Comparison of ENCODE assay signal across 8 mouse cellular contexts in genomic region chr10:46057362-46058198, GRCm38 (mm10).
DNase-seq lines count a peak whose midpoint lies in the region; ATAC-seq and TF ChIP-seq lines count a peak whose summit lies in the region.

No protein-coding gene starts in this region.

- H3K27ac ChIP-seq in intestine, embryonic 14.5 days (ENCODE audit: low read depth): no peak overlapping the region
- H3K27ac ChIP-seq in intestine, embryonic 16.5 days (ENCODE audit: low read length): no peak overlapping the region
- H3K27ac ChIP-seq in cortical plate, adult 2 months (ENCODE audit: insufficient read depth, low read length): no peak overlapping the region
- H3K27ac ChIP-seq in hindbrain, embryonic 12.5 days: no peak overlapping the region
- H3K27ac ChIP-seq in neural tube, embryonic 11.5 days (ENCODE audit: low read depth, low read length): no peak overlapping the region

- intact Hi-C loops in left cerebral cortex, postnatal 14 days (cut with DNase I): no loop called here

- TF ChIP-seq POLR2A in cortical plate, adult 2 months (IDR thresholded peaks at IDR 0.05; ENCODE audit: extremely low read depth, insufficient read depth, low read length): no peak

- TF ChIP-seq CTCF in cortical plate, adult 2 months (IDR thresholded peaks at IDR 0.05; ENCODE audit: extremely low read depth, insufficient read depth, low read length): peak; percentile 46; the same call in 1 of the 2 replicates

- H3K4me1 ChIP-seq in intestine, embryonic 14.5 days (replicated peaks; ENCODE audit: control insufficient read depth, insufficient read depth, low read length): no peaks in the 10 kb centered on the region
- H3K4me1 ChIP-seq in intestine, embryonic 16.5 days (ENCODE audit: control insufficient read depth, insufficient read depth, low read length): no peaks in the 10 kb centered on the region
- H3K4me1 ChIP-seq in cortical plate, adult 2 months (ENCODE audit: control insufficient read depth, insufficient read depth, low read length): no peaks in the 10 kb centered on the region
- no peaks in the 10 kb centered on the region for H3K4me1 ChIP-seq in hindbrain, embryonic 12.5 days
- no peaks in the 10 kb centered on the region for H3K4me1 ChIP-seq in neural tube, embryonic 11.5 days (ENCODE audit: control insufficient read depth, insufficient read depth, low read length)

- H3K4me2 ChIP-seq in intestine, embryonic 14.5 days (ENCODE audit: low read length): no peak overlapping the region
- no peak overlapping the region for H3K4me2 ChIP-seq in intestine, embryonic 16.5 days (ENCODE audit: low read depth, low read length)
- no peak overlapping the region for H3K4me2 ChIP-seq in hindbrain, embryonic 12.5 days (replicated peaks)
- no peak overlapping the region for H3K4me2 ChIP-seq in neural tube, embryonic 11.5 days (ENCODE audit: low read depth)

- ATAC-seq in intestine, embryonic 14.5 days (replicated peaks; ENCODE audit: low FRiP score, low TSS enrichment, low read depth): no peak
- ATAC-seq in intestine, embryonic 16.5 days: no peak
- ATAC-seq in hindbrain, embryonic 12.5 days (ENCODE audit: low FRiP score): peak; percentile 74; the same call in 1 of the 2 replicates
- ATAC-seq in neural tube, embryonic 11.5 days (ENCODE audit: insufficient read depth, low FRiP score, low TSS enrichment): peak; percentile 60; the same call in 1 of the 2 replicates

- H3K9me3 ChIP-seq in intestine, embryonic 14.5 days (ENCODE audit: control insufficient read depth, low read length): no peaks in the 10 kb centered on the region
- H3K9me3 ChIP-seq in intestine, embryonic 16.5 days (ENCODE audit: control insufficient read depth, low read length): no peaks in the 10 kb centered on the region
- no peaks in the 10 kb centered on the region for H3K9me3 ChIP-seq in hindbrain, embryonic 12.5 days (replicated peaks)
- no peaks in the 10 kb centered on the region for H3K9me3 ChIP-seq in neural tube, embryonic 11.5 days (ENCODE audit: control insufficient read depth, low read length)

- H3K36me3 ChIP-seq in intestine, embryonic 14.5 days (ENCODE audit: control insufficient read depth, insufficient read depth, low read length): no peaks in the 10 kb centered on the region
- no peaks in the 10 kb centered on the region for H3K36me3 ChIP-seq in intestine, embryonic 16.5 days (ENCODE audit: control insufficient read depth, insufficient read depth, low read length)
- H3K36me3 ChIP-seq in hindbrain, embryonic 12.5 days: no peaks in the 10 kb centered on the region
- no peaks in the 10 kb centered on the region for H3K36me3 ChIP-seq in neural tube, embryonic 11.5 days (ENCODE audit: control insufficient read depth, insufficient read depth, low read length)

- no peak overlapping the region for H3K9ac ChIP-seq in intestine, embryonic 14.5 days (ENCODE audit: low read length)
- H3K9ac ChIP-seq in intestine, embryonic 16.5 days (ENCODE audit: low read depth, low read length): no peak overlapping the region
- H3K9ac ChIP-seq in hindbrain, embryonic 12.5 days: no peak overlapping the region
- no peak overlapping the region for H3K9ac ChIP-seq in neural tube, embryonic 11.5 days (ENCODE audit: low read length)

- WGBS in intestine, embryonic 14.5 days: 33% methylated on average over 14 of the region's 14 CpGs
- 33% methylated on average over 14 of the region's 14 CpGs for WGBS in intestine, embryonic 16.5 days
- 34% methylated on average over 14 of the region's 14 CpGs for WGBS in hindbrain, embryonic 12.5 days
- WGBS in neural tube, embryonic 11.5 days: 41% methylated on average over 14 of the region's 14 CpGs

- no peak overlapping the region for H3K4me3 ChIP-seq in intestine, embryonic 14.5 days (ENCODE audit: low read depth, low read length)
- H3K4me3 ChIP-seq in intestine, embryonic 16.5 days (ENCODE audit: low read length): no peak overlapping the region
- H3K4me3 ChIP-seq in cortical plate, adult 2 months (ENCODE audit: insufficient read depth, low read length): no peak overlapping the region
- no peak overlapping the region for H3K4me3 ChIP-seq in hindbrain, embryonic 12.5 days
- H3K4me3 ChIP-seq in neural tube, embryonic 11.5 days (ENCODE audit: low read depth, low read length): no peak overlapping the region

- no peaks in the 10 kb centered on the region for H3K27me3 ChIP-seq in intestine, embryonic 14.5 days (replicated peaks; ENCODE audit: control insufficient read depth, insufficient read depth, low read length)
- no peaks in the 10 kb centered on the region for H3K27me3 ChIP-seq in intestine, embryonic 16.5 days (replicated peaks; ENCODE audit: control insufficient read depth, insufficient read depth, low read length)
- H3K27me3 ChIP-seq in hindbrain, embryonic 12.5 days: no peaks in the 10 kb centered on the region
- H3K27me3 ChIP-seq in neural tube, embryonic 11.5 days (ENCODE audit: control insufficient read depth, insufficient read depth, low read length): no peaks in the 10 kb centered on the region

- peak; percentile 73 for DNase-seq in intestine, embryonic 14.5 days (ENCODE audit: low spot score)
- DNase-seq in NIH3T3 (ENCODE audit: low read depth): peak; percentile 89
- peak; percentile 81 to 89 for DNase-seq in left cerebral cortex, postnatal 14 days (ENCODE audit: low spot score in 2 of 2)
- DNase-seq in neural tube, embryonic 11.5 days (ENCODE audit: low spot score): peak; percentile 49
- no peak for DNase-seq in spleen, postnatal 4 days (ENCODE audit: low spot score in 2 of 2)

Comparison
In these comparisons a context has a peak if more than half of its experiments do, and no peak if none do; other contexts are left out.
1. ATAC-seq: peak in hindbrain, embryonic 12.5 days (single experiment) and neural tube, embryonic 11.5 days (single experiment); none in intestine, embryonic 14.5 days (single experiment) and intestine, embryonic 16.5 days (single experiment).
2. DNase-seq: peak in intestine, embryonic 14.5 days (single experiment), NIH3T3 (single experiment), left cerebral cortex, postnatal 14 days (2 of 2) and neural tube, embryonic 11.5 days (single experiment); none in spleen, postnatal 4 days (0 of 2).